Mouse (Mus musculus) intestine, embryonic 14.5 days (tissue): ENCODE measurements at regions not wholly inside any gene's neighbourhood (a gene's known extent, or its start where the extent isn't known, plus 50 kb on each side); places are given as distances from the start of the nearest gene placed in this dataset.
"Not testable (repeated sequence)": the region's sequence is repeated elsewhere in the genome, so short reads cannot be mapped to it uniquely, and the experiment has no call there.

Source experiments
- ATAC-seq: fragments of 200-750 bp; cut with Nextera tagmentation; replicated peaks from 2 replicates; pipeline ENCODE4 v1.8.0; 2017; ENCODE audit warnings: low read depth, moderate number of reproducible peaks, moderate TSS enrichment, moderate library complexity; ENCODE audit not compliant: low FRiP score, low TSS enrichment
- DNase-seq: peaks from one replicate; pipeline ENCODE4 v3.0.0-alpha.2; 2018; ENCODE audit warnings: low spot score
- H3K27ac ChIP-seq: fragments of 300-500 bp; sonication (generic); 2 replicates; pipeline ENCODE4 v1.5.1; 2014; ENCODE audit warnings: low read depth, mild to moderate bottlenecking, control low read depth
- H3K27me3 ChIP-seq: fragments of 300-500 bp; sonication (generic); replicated peaks from 2 replicates; pipeline ENCODE4 v1.6.1; 2014; ENCODE audit warnings: low read length, control low read depth; ENCODE audit not compliant: control insufficient read depth, insufficient read depth
- H3K36me3 ChIP-seq: fragments of 300-500 bp; sonication (generic); 2 replicates; pipeline ENCODE4 v1.6.1; 2014; ENCODE audit warnings: low read length, control low read depth; ENCODE audit not compliant: control insufficient read depth, insufficient read depth
- H3K4me1 ChIP-seq: fragments of 300-500 bp; sonication (generic); replicated peaks from 2 replicates; pipeline ENCODE4 v1.6.1; 2014; ENCODE audit warnings: low read length, control low read depth, mixed read lengths; ENCODE audit not compliant: control insufficient read depth, insufficient read depth
- H3K4me2 ChIP-seq: fragments of 300-500 bp; sonication (generic); 2 replicates; pipeline ENCODE4 v1.6.1; 2014; ENCODE audit warnings: low read length
- H3K4me3 ChIP-seq: fragments of 300-500 bp; sonication (generic); 2 replicates; pipeline ENCODE4 v1.5.1; 2014; ENCODE audit warnings: low read depth, low read length, control low read depth, mixed read lengths
- H3K9ac ChIP-seq: fragments of 300-500 bp; sonication (generic); 2 replicates; pipeline ENCODE4 v1.6.1; 2014; ENCODE audit warnings: mild to moderate bottlenecking, low read length
- H3K9me3 ChIP-seq: fragments of 300-500 bp; sonication (generic); 2 replicates; pipeline ENCODE4 v1.6.1; 2016; ENCODE audit warnings: low read length, control low read depth; ENCODE audit not compliant: control insufficient read depth
- WGBS: fragments of 180-500 bp; shearing (Covaris S2); extraction: QIAGEN DNeasy Blood & Tissue Kit; methylation state at CpG from one replicate; pipeline ENCODE4 v1.1.7; 2014; 5-methylcytosine and 5-hydroxymethylcytosine counted together

DNA sequence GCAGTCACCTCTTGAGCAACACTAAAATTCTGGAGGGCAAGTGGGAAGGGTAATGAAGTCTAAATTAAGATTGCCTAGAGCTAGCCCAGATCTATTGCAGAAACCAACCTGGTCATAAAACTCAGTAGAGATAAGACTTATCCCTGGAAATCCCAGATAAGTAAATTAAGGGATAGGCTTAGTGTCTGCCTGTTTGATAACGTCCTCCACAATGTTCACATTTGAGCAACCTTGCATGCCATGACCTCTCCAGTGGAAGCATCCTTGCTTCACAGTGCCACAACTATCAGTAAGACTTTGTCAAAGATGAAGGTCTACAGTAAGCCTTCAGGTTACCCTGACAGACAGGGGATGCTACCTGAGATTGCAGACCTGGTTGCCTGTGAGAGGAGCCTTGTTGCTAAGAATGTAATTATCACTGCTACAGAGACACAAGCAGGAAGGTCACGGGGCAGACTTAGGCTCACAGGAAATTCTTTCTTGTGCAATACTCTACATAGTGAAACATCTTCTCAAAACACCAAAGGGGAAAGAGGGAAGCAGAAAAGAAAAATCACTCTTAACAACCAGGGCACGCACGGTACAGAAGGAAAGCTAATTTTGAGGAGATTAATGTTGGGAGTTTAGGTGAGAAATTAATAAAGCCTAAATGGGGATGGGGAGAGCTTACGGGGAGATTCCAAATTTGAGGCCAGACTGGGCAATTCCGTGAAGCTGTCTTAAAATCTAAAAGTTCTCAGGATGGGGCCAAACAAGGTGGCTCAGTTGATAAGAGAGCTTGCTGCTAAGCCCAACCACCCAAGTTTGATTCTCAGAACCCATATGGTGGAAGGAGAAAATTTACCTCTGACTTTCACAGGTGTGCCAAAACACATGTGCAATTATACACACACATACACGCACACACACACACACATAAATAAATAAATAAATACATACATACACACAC lies 56.9 kb upstream of the Prdm9 start:
- no peak overlapping the region for H3K9ac ChIP-seq
- H3K4me2 ChIP-seq = no peak overlapping the region
- no peak overlapping the region for H3K27ac ChIP-seq
- no peak for ATAC-seq
- no peak for DNase-seq
- H3K4me1 ChIP-seq = no peaks in the 10 kb centered on the region
- H3K27me3 ChIP-seq = no peaks in the 10 kb centered on the region
- WGBS = 73% methylated on average over 7 of the region's 7 CpGs
- no peaks in the 10 kb centered on the region for H3K9me3 ChIP-seq
- no peak overlapping the region for H3K4me3 ChIP-seq
- H3K36me3 ChIP-seq = no peaks in the 10 kb centered on the region

DNA sequence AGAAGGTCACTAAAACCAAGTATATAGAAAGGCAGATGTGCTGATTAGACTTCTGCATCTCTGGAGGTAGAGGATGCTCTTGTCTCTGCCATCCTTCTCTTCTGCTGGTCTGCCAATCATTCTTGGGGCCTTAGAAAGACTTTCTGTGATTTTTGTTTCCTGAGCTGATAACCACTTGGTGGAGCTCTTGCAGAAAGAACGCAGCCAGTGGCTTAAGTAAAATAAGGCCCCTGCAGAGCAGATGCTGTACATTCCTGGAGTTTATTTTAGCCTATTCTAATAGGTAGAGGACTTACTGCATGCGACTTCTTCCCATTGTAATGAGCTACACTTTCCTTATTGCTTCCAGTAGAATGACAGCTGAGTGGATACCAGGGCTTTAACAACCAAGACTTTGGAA lies 58.8 kb upstream of the Prdm9 start:
- H3K27me3 ChIP-seq = no peaks in the 10 kb centered on the region
- WGBS = 7% methylated on average over 2 of the region's 2 CpGs
- H3K27ac ChIP-seq = no peak overlapping the region
- H3K4me3 ChIP-seq = no peak overlapping the region
- no peaks in the 10 kb centered on the region for H3K9me3 ChIP-seq
- no peak for DNase-seq
- H3K9ac ChIP-seq = no peak overlapping the region
- no peaks in the 10 kb centered on the region for H3K4me1 ChIP-seq
- no peaks in the 10 kb centered on the region for H3K36me3 ChIP-seq
- no peak overlapping the region for H3K4me2 ChIP-seq
- ATAC-seq = no peak

DNA sequence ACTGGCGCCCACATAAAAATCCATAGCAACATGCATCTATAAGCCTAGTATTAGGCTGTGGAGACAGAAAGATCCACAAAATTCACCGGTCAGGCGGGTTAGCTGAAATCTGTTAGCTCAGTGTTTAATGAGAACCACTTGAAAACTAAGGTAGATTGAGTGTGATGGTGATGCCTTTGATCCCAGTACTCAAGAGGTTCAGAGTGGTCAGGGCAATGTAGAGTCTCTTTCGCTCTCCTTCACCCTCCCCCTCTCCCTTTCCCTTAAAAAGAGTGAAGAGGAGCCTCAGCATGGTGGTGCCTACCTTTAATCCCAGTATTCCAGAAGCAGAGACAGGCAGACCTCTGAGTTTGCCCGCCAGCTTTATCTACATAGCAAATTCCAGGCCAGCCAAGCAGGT lies 66.6 kb upstream of the Prdm9 start:
- ATAC-seq (no peak), DNase-seq (no peak)
- Histone ChIP-seq H3K9ac (no peak overlapping the region), H3K36me3 (no peaks in the 10 kb centered on the region), H3K4me3 (no peak overlapping the region), H3K27me3 (no peaks in the 10 kb centered on the region), H3K27ac (no peak overlapping the region), H3K9me3 (no peaks in the 10 kb centered on the region), H3K4me1 (no peaks in the 10 kb centered on the region), H3K4me2 (peak overlapping the region; percentile 39)
- WGBS = 71% methylated on average over 5 of the region's 5 CpGs

DNA sequence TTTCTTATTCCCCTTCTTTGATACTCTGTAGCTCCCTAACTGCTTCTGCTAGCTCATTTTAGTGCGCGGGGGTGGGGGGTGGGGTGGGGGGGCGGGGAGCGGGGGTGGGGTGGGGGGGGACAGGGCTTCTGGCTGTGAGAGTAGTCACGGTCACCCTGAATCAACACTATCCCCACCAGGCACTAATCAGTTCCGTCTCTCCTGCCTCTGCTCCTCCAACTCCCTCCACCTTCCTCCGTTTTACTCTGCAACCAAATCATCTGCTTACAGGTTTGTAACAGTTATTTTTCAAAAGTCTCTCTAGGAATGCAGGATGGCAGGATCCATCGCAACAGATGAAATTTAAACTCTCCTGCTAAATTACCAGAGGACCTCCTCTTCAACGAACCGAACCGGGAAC lies 67.5 kb upstream of the Prdm9 start:
- DNase-seq (no peak), ATAC-seq (no peak)
- no peaks in the 10 kb centered on the region for H3K27me3 ChIP-seq
- no peak overlapping the region for H3K27ac ChIP-seq
- peak overlapping the region; percentile 39 for H3K4me2 ChIP-seq
- H3K4me3 ChIP-seq = no peak overlapping the region
- no peak overlapping the region for H3K9ac ChIP-seq
- H3K9me3 ChIP-seq = no peaks in the 10 kb centered on the region
- H3K4me1 ChIP-seq = no peaks in the 10 kb centered on the region
- H3K36me3 ChIP-seq = no peaks in the 10 kb centered on the region
- 13% methylated on average over 11 of the region's 11 CpGs for WGBS

DNA sequence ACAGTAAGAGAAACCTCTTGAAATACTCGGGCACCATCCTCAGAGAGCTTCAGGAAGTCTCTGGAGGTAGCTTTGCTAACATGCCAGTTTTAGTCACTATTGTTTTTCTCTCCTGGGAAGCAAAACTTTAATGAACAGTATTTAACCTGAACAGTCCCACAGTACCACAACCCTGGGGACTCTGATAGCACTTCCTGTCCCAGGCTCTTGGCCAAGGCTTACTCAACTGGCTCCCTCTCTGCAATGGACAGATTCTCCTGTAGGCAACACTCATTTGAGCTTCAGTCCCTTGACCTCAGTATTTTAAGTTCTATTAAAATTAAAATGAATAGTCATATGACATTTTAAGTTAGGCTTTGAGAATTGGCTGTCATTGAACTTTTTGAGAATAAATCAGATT lies 67.9 kb upstream of the Prdm9 start:
- DNase-seq = no peak
- Histone ChIP-seq H3K27ac (no peak overlapping the region), H3K4me1 (no peaks in the 10 kb centered on the region), H3K36me3 (no peaks in the 10 kb centered on the region), H3K4me2 (peak overlapping the region; percentile 39; the same call in 1 of the 2 replicates), H3K9me3 (no peaks in the 10 kb centered on the region), H3K4me3 (no peak overlapping the region), H3K9ac (no peak overlapping the region), H3K27me3 (no peaks in the 10 kb centered on the region)
- ATAC-seq = no peak
- WGBS = 32% methylated on average over 1 of the region's 1 CpGs

DNA sequence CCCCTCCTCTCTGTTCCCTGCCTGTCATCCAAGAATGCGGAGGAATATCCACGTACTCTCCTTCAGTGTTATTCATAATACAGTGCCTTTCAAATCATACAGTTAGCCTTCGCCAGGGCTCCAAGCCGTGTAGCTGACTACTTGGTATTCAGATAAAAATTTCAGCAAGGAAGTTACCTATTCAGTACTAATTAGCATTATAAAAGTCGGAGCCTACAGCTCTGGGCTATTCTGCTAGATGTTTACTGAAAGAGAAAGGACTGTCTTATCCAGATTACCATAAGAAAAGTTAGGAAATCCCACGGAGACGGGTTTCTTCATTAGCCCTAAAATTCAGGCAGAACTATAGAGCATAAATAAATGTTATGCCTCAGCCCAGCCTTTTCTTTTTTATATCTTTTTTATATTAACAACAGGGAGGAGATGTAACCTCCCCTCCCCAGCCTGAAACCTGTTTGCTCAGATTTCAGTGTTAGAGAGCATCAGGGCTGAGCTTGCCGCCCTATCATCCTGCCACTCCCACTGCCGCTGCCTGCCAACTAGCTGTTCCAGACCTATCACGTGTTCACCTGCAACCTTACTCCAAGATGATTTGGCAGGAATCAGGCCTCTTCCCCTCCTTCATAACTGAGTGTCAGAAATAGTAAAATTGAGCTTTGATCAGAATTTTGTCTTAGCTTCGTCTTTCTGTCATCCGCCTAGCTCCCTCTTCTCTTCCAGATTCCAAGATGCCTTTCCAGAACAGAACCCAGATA lies 65.5 kb upstream of the Chd1 start:
- H3K4me1 ChIP-seq, ATAC-seq, H3K36me3 ChIP-seq, H3K4me2 ChIP-seq, H3K9ac ChIP-seq, H3K4me3 ChIP-seq, DNase-seq, H3K9me3 ChIP-seq, H3K27ac ChIP-seq, H3K27me3 ChIP-seq: not testable (repeated sequence)
- 82% methylated on average over 12 of the region's 12 CpGs for WGBS

DNA sequence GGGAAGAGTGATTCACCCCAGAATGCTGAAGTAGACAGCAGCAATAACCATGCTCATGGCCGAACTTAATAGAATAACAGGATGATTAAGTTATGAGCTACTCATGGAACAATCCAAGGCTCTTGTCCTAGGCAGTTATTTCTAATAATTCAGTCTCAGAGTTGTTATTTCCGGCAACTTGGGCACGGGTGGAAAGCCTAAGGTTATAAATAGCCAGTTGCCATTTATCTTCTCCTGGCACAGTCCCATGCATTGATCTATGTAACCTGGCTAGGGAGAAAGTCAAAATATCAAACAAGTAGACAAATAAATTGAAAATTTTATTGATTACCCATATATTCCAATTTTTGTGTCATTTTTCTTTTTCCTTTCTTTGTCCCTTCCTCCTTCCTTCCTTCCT lies 64.0 kb upstream of the Chd1 start:
- H3K9me3 ChIP-seq = no peaks in the 10 kb centered on the region
- H3K4me1 ChIP-seq = no peaks in the 10 kb centered on the region
- no peaks in the 10 kb centered on the region for H3K27me3 ChIP-seq
- no peak for DNase-seq
- 65% methylated on average over 3 of the region's 3 CpGs for WGBS
- no peak for ATAC-seq
- H3K9ac ChIP-seq = no peak overlapping the region
- H3K27ac ChIP-seq = no peak overlapping the region
- no peak overlapping the region for H3K4me3 ChIP-seq
- H3K4me2 ChIP-seq = no peak overlapping the region
- H3K36me3 ChIP-seq = no peaks in the 10 kb centered on the region

DNA sequence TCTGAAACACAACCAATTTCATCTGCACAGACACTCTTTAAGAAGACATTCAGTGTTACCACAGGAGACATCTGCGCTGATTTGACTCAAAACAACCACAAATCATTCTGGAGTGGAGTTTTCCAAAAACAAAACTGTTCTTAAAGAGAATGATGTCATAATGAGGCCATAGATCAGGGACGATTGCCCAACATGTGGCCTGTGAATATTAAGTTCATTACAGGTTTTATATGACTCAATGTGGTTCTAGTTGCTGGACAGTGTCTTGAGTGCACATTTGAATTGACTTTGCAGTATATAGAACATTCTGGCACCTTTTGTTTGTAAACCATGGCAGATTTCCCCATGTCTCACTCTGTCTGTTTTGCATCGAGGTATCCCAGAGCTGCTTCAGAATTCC lies 63.0 kb upstream of the Chd1 start:
- no peaks in the 10 kb centered on the region for H3K4me1 ChIP-seq
- ATAC-seq (no peak), DNase-seq (no peak)
- no peaks in the 10 kb centered on the region for H3K9me3 ChIP-seq
- 66% methylated on average over 3 of the region's 3 CpGs for WGBS
- no peak overlapping the region for H3K4me2 ChIP-seq
- H3K9ac ChIP-seq = no peak overlapping the region
- no peaks in the 10 kb centered on the region for H3K36me3 ChIP-seq
- no peak overlapping the region for H3K27ac ChIP-seq
- H3K4me3 ChIP-seq = no peak overlapping the region
- no peaks in the 10 kb centered on the region for H3K27me3 ChIP-seq
